Mouse (Mus musculus): ENCODE measurements at regions not wholly inside any gene's neighbourhood (a gene's known extent, or its start where the extent isn't known, plus 50 kb on each side); places are given as distances from the start of the nearest gene placed in this dataset.

DNA sequence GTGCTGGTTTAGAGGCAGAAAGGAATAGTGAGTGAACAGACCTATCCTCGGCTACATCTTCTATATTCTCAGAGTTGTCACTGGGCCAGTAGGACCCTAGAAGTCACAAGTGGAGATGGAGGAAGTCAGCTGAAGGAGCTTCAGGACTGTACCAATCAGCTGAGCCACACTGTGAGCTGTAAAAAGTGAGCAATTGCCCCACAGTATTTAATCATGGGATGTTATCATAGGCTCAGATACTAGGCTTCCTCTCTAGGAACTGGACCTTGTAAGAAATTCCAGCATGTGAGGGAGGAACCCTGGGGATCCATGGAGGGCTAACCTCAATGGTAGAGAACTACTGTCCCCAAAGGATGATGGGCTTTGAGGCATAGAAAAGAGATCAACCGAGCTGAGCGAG, 78.2 kb upstream of the Maf start:
- TF ChIP-seq CTCF (conservative IDR thresholded peaks at IDR 0.05; ENCODE audit: low read length) = no peak
- TF ChIP-seq NANOG (IDR thresholded peaks at IDR 0.05; ENCODE audit: borderline replicate concordance, low read length) = no peak

Measured in E14TG2a.4 (cell line).